Mouse (Mus musculus) intestine, embryonic 16.5 days (tissue): ENCODE results near the gene Sec11a. TPM values are rescaled to one million over a fixed set of nuclear protein-coding genes. Genes with fewer than 3 reads are reported as not detected.

Experiments used
- ATAC-seq: fragments of 200-750 bp; cut with Nextera tagmentation; 2 replicates; pipeline ENCODE4 v1.8.0; 2017; ENCODE audit warnings: moderate TSS enrichment, moderate library complexity
- H3K27ac ChIP-seq: fragments of 300-500 bp; sonication (generic); 2 replicates; pipeline ENCODE4 v1.5.1; 2014; ENCODE audit warnings: mild to moderate bottlenecking, low read length
- H3K27me3 ChIP-seq: fragments of 300-500 bp; sonication (generic); replicated peaks from 2 replicates; pipeline ENCODE4 v1.6.1; 2014; ENCODE audit warnings: low read length, control low read depth, mixed read lengths; ENCODE audit not compliant: control insufficient read depth, insufficient read depth
- H3K36me3 ChIP-seq: fragments of 300-500 bp; sonication (generic); 2 replicates; pipeline ENCODE4 v1.6.1; 2014; ENCODE audit warnings: low read length, control low read depth; ENCODE audit not compliant: control insufficient read depth, insufficient read depth
- H3K4me1 ChIP-seq: fragments of 300-500 bp; sonication (generic); 2 replicates; pipeline ENCODE4 v1.6.1; 2014; ENCODE audit warnings: low read length, control low read depth, mixed read lengths; ENCODE audit not compliant: control insufficient read depth, insufficient read depth
- H3K4me2 ChIP-seq: fragments of 300-500 bp; sonication (generic); 2 replicates; pipeline ENCODE4 v1.6.1; 2014; ENCODE audit warnings: low read depth, low read length, control low read depth
- H3K4me3 ChIP-seq: fragments of 300-500 bp; sonication (generic); 2 replicates; pipeline ENCODE4 v1.5.1; 2014; ENCODE audit warnings: mild to moderate bottlenecking, low read length
- H3K9ac ChIP-seq: fragments of 300-500 bp; sonication (generic); 2 replicates; pipeline ENCODE4 v1.6.1; 2014; ENCODE audit warnings: low read depth, low read length
- H3K9me3 ChIP-seq: fragments of 300-500 bp; sonication (generic); 2 replicates; pipeline ENCODE4 v1.6.1; 2016; ENCODE audit warnings: low read length, control low read depth; ENCODE audit not compliant: control insufficient read depth
- WGBS: fragments of 180-500 bp; shearing (Covaris S2); extraction: QIAGEN DNeasy Blood & Tissue Kit; methylation state at CpG from one replicate; pipeline ENCODE4 v1.1.7; 2014; 5-methylcytosine and 5-hydroxymethylcytosine counted together
- polyA plus RNA-seq: library from polyadenylated mRNA; unstranded; fragments of >200 nt; fragmentation: Nextera tagmentation; extraction: Ambion mirVana; gene quantifications from 2 replicates; pipeline ENCODE4 v1.2.1, GENCODE M21; 2015

The Sec11a gene
- polyA plus RNA-seq, 1 experiment from 2014 or later: 256 TPM

- WGBS: 92% methylated on average over 15 of the region's 15 CpGs
- Histone ChIP-seq H3K9me3 (no peaks in the 10 kb centered on the region), H3K4me3 (no peak overlapping the region), H3K27ac (no peak overlapping the region), H3K4me2 (no peak overlapping the region), H3K9ac (no peak overlapping the region), H3K36me3 (peaks cover 19% of the 10 kb centered on the region), H3K27me3 (no peaks in the 10 kb centered on the region), H3K4me1 (0 out of 2 replicates have a peak, but pooled peaks cover 2% of the 10 kb centered on the region)
- no peak for ATAC-seq
Measured at GRCm38 (mm10) chr7:80893086-80893752, 54.4 kb downstream of the Sec11a start.

DNA sequence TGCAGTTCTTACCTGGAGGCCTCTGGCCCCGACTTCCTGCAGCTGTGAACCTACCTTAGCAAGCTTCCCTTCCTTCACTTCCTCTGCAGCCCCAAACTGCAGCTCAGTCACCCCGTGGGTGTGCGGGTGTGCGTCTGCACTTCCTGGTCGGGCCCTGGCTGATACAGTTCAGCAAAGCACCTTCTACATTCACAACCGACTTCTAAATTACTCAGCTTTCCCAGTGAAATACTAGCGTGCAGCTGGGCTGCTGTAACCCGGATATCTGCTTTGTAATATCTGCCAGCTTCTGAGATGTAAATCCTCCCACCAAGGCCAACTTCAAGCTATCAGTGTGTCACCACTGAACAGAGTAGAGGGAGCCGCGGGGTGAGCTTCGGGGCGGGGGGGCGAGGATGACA, 57.7 kb downstream of the Sec11a start:
- peaks cover 8% of the 10 kb centered on the region for H3K36me3 ChIP-seq
- no peaks in the 10 kb centered on the region for H3K9me3 ChIP-seq
- H3K27ac ChIP-seq: 0 out of 2 replicates have a peak overlapping the region, but pooled peaks have one; percentile 42
- no peak overlapping the region for H3K9ac ChIP-seq
- H3K4me1 ChIP-seq: 0 out of 2 replicates have a peak, but pooled peaks cover 2% of the 10 kb centered on the region
- no peaks in the 10 kb centered on the region for H3K27me3 ChIP-seq
- no peak overlapping the region for H3K4me2 ChIP-seq
- no peak for ATAC-seq
- WGBS: 70% methylated on average over 13 of the region's 13 CpGs
- no peak overlapping the region for H3K4me3 ChIP-seq

GRCm38 (mm10) chr7:80889021-80889511, 58.5 kb downstream of the Sec11a start:
- Histone ChIP-seq H3K27ac (0 out of 2 replicates have a peak overlapping the region, but pooled peaks have one; percentile 30), H3K4me2 (no peak overlapping the region), H3K27me3 (no peaks in the 10 kb centered on the region), H3K9me3 (no peaks in the 10 kb centered on the region), H3K9ac (no peak overlapping the region), H3K36me3 (peaks cover 7% of the 10 kb centered on the region), H3K4me1 (0 out of 2 replicates have a peak, but pooled peaks cover 2% of the 10 kb centered on the region), H3K4me3 (no peak overlapping the region)
- 44% methylated on average over 9 of the region's 9 CpGs for WGBS
- ATAC-seq: peak; percentile 72

DNA sequence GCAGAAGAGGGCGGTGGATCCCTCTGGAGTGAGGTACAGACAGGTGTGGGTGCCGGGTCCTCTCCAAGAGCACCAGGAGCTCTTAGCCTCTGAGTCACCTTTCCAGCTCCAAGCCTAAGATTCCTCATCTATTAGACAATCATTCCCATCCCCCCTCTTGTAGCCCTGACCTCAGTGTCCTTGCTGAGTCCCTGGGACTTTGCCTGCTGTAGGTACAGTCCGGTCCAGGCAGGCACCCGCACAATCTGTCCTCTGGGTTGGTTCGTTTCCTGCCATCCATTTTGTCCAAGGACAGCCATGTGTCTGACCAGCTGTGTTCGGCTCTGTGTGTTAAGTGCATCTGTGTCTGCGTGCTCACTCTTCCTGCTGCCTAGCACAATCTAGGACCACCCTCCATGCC, 59.0 kb downstream of the Sec11a start:
- Histone ChIP-seq H3K4me2 (no peak overlapping the region), H3K4me1 (0 out of 2 replicates have a peak, but pooled peaks cover 2% of the 10 kb centered on the region), H3K9me3 (no peaks in the 10 kb centered on the region), H3K9ac (no peak overlapping the region), H3K4me3 (no peak overlapping the region), H3K27me3 (no peaks in the 10 kb centered on the region), H3K36me3 (peaks cover 7% of the 10 kb centered on the region), H3K27ac (peak overlapping the region; percentile 30; the same call in 1 of the 2 replicates)
- WGBS: 67% methylated on average over 7 of the region's 7 CpGs
- no peak; the same call in none of the 2 replicates for ATAC-seq

GRCm38 (mm10) chr7:80885666-80886065, 61.9 kb downstream of the Sec11a start:
- Histone ChIP-seq H3K27ac (no peak overlapping the region), H3K9me3 (no peaks in the 10 kb centered on the region), H3K4me2 (no peak overlapping the region), H3K27me3 (no peaks in the 10 kb centered on the region), H3K4me3 (no peak overlapping the region), H3K36me3 (no peaks in the 10 kb centered on the region), H3K9ac (no peak overlapping the region), H3K4me1 (peaks cover 9% of the 10 kb centered on the region; the same call in 1 of the 2 replicates)
- ATAC-seq: no peak
- WGBS: 28% methylated on average over 1 of the region's 1 CpGs

GRCm38 (mm10) chr7:80882830-80883505, 64.6 kb downstream of the Sec11a start:
- Histone ChIP-seq H3K9ac (peak overlapping the region; percentile 48), H3K36me3 (no peaks in the 10 kb centered on the region), H3K4me2 (peak overlapping the region; percentile 49), H3K27ac (no peak overlapping the region), H3K9me3 (no peaks in the 10 kb centered on the region), H3K27me3 (no peaks in the 10 kb centered on the region), H3K4me3 (peak overlapping the region; percentile 34), H3K4me1 (peaks cover 6% of the 10 kb centered on the region; the same call in 1 of the 2 replicates)
- ATAC-seq: peak; percentile 93
- WGBS: 19% methylated on average over 14 of the region's 14 CpGs

- H3K4me2 ChIP-seq: no peak overlapping the region
- H3K4me3 ChIP-seq: no peak overlapping the region
- 53% methylated on average over 37 of the region's 37 CpGs for WGBS
- H3K9me3 ChIP-seq: no peaks in the 10 kb centered on the region
- peaks cover 14% of the 10 kb centered on the region for H3K36me3 ChIP-seq
- no peaks in the 10 kb centered on the region for H3K27me3 ChIP-seq
- ATAC-seq: 0 out of 2 replicates have a peak, but pooled peaks have one; percentile 24
- H3K9ac ChIP-seq: no peak overlapping the region
- no peak overlapping the region for H3K27ac ChIP-seq
- H3K4me1 ChIP-seq: no peaks in the 10 kb centered on the region
Measured at GRCm38 (mm10) chr7:80875727-80876126, 71.9 kb downstream of the Sec11a start.

DNA sequence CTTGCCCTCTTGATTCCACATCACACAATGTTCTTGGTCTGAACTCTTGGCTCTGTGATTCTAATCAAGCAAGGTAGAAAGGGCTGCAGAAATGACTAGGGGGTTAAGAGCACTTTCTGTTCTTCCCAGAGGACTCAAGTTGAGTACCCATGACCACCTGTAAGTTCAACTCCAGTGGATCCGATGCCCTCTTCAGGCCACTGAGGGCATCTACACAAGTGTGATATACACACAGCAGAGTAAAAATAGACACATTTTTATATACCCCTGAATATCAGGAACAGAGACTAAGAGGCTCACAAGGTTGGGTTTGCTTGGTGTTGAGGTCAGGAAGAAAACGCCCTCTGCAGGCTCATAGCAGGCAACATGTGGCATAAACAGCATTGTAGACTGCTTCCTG, 73.9 kb downstream of the Sec11a start:
- Histone ChIP-seq H3K4me1 (no peaks in the 10 kb centered on the region), H3K27me3 (no peaks in the 10 kb centered on the region), H3K9ac (no peak overlapping the region), H3K4me2 (no peak overlapping the region), H3K36me3 (peaks cover 18% of the 10 kb centered on the region), H3K9me3 (no peaks in the 10 kb centered on the region), H3K27ac (no peak overlapping the region), H3K4me3 (no peak overlapping the region)
- 96% methylated on average over 2 of the region's 2 CpGs for WGBS
- no peak for ATAC-seq

DNA sequence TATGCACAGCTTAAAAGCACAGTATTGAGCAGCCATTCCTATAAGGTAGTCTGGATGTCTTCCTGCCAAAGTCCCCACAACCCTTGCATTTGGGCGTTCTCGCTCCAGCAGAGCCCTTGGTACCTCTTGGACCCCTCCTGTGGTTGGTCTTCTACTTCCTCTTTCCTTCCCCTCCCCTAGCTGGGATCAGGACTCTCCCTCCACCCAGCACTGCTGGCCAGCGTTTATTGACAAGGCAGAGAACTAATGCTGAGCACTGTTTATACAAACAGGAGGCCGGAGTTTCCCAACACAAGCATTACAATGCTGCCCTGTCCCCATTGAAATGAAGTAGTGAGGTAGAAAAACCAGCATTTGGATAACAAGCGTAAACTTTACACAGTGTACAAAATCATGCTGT, 74.5 kb downstream of the Sec11a start:
- Histone ChIP-seq H3K27ac (no peak overlapping the region), H3K9ac (no peak overlapping the region), H3K4me3 (no peak overlapping the region), H3K4me2 (no peak overlapping the region), H3K9me3 (no peaks in the 10 kb centered on the region), H3K27me3 (no peaks in the 10 kb centered on the region), H3K4me1 (no peaks in the 10 kb centered on the region), H3K36me3 (peaks cover 23% of the 10 kb centered on the region)
- no peak for ATAC-seq
- 74% methylated on average over 5 of the region's 5 CpGs for WGBS
